Mouse (Mus musculus) liver, embryonic 18 days (tissue): ENCODE measurements around the gene Tomm40l. TPM values are rescaled to one million over a fixed set of nuclear protein-coding genes. Genes with fewer than 3 reads are reported as not detected.

Source experiments
- polyA plus RNA-seq: library from polyadenylated mRNA; depleted of rRNA; stranded (reverse); fragments of >200 nt; gene quantifications from 2 replicates; pipeline ENCODE4 v1.2.3, GENCODE M21; 2012; rRNA removed

The Tomm40l gene
- 8.5 and 9.6 TPM in 2 replicates for polyA plus RNA-seq

DNA sequence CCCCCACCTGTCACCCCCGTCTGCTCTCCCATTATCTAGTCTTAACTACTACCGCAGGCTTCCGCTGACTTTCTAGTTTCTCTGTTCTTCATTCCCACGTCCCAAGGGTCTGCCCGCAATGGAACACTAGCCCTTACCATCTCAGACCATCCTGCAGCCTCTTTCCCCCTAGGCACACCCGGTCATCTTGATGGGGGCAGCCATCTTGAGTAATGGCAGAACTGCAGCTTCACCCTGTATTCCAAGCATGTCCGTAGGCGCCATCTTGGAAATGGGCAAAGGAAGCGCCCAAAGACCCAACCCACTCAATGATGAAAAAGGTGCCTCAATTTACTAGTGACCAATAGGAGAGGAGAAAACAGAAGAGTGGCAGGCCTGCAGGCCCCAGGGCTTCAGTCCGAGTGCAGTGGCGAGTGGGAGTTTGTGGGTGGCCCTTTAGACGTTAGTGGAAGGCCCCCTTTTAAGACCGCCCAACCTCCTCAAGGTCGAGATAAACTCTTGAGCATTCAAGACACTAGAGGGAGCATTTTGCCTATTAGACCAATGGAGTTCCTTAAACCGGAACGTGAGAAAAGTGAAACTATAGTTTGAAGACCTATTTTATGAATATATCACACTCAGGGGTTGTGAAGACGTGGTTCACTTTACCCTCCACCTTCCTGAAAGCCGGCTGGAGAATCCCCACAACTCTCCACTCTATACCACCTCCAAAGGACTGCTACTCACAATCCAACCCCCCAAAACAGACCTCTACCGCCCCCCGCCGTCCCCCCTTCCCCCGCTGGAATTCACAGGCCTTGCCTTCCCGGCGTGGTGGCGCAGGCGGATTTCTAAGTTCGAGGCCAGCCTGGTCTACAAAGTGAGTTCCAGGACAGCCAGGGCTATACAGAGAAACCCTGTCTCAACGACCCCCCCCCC is at the start of gene Tomm40l:
Gene Tomm40l, minus strand, starts transcription at position 277 of the 918 bp plus-strand sequence.

DNA sequence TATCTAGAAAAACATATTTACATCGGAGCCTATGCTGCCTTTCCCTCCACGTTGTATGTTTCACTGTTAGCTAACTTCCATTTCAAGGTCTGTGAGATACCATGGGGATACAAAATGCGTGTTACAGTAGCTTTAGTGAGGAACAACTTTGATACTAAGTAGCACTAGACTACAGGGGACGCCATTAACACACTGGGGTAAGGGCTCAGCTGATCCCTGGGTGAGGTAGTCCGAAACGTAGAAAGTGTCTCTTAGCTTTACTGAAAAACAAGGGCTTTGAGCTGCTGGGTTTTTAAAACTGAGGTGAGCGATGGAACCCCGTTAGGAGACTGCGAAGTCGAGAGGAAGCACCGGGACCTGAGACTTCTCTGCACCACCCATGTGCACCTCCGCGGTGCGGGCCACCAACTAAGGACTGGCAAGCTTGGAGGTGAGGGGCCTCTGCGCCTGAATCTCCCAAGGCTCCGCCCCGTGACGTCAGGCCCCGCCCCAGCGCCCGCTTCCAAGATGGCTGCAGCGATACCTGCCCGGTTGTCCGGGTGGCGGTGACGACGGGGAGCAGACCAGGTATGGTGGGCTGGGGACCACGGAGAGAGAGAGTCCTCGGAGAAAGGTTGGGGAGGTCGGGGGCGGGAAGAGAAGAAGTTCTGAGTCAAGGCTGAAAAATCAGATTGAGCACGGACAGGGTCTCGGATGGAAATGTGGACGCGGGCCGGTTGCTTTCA is 47.7 kb upstream of the Tomm40l start, which contains the start of gene B4galt3:
Gene B4galt3, plus strand, starts transcription at position 481 of the 725 bp plus-strand sequence.

DNA sequence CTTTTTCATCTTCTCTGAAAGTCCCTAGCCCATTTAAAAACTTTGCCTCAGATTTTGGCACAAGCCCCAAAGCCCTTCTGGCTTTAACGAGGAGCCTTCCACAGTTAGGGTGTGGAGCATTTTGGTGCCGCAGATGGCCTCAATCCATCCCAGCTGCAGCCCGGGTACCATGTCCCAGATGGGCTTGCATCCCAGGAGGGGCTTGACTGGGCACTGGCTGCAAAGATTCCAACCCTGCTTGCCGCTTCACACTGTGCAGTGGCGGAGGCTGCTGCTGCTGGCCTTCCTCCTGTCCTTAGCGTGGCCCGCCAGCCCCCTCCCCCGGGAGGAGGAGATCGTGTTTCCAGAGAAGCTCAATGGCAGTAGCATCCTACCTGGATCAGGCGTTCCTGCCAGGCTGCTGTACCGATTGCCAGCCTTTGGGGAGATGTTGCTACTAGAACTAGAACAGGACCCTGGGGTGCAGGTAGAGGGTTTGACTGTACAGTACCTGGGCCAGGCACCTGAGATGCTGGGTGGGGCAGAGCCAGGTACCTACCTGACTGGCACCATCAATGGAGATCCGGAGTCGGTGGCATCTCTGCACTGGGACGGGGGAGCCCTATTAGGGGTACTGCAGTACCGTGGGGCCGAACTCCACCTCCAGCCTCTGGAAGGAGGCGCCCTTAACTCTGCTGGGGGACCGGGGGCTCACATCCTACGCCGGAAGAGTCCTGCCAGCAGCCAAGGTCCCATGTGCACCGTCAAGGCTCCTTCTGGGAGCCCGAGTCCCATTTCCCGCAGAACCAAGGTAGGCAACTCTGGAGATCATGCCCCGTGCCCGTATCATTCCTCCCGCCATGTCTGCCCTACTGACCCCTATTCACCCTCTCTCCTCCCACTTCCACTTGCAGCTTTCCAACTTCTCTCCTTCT is 28.6 kb upstream of the Tomm40l start, which contains the start of gene Ndufs2:
Gene Ndufs2, minus strand, starts transcription at position 709 of the 914 bp plus-strand sequence.

DNA sequence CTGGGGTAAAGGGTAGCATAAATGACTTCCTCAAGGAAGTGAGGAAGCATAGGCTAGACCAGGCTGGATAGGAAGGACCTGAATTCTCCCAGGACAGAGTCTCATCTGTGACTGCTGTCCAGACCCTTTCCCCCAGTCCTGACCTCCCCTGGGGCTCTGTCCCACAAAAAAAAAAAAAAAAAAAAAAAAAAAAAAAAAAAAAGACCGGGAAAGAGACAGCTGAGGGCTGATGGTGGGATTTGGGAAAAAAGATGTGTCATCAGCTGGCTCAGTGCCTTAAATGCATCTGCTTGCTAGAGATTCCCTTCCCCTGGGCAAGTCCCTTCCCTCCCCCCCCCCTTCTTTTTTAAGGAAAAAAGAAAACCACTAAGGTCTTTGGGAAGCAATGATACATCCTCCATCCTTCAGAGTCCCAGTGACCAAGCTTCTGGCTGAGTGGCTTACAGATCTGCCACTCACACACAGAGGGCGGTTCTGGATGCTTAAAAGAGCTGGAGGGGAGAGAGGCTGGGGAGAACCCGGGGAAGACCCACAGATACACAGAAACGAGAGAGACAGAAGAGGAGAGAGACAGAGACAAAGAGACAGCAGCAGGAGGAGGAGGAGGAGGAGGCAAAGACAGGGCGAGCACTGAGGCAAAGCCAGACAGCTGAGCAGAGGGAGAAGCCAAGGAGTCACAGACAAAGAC is 27.7 kb upstream of the Tomm40l start, which contains the start of gene Adamts4:
Gene Adamts4, plus strand, starts transcription at position 509 of the 688 bp plus-strand sequence.

DNA sequence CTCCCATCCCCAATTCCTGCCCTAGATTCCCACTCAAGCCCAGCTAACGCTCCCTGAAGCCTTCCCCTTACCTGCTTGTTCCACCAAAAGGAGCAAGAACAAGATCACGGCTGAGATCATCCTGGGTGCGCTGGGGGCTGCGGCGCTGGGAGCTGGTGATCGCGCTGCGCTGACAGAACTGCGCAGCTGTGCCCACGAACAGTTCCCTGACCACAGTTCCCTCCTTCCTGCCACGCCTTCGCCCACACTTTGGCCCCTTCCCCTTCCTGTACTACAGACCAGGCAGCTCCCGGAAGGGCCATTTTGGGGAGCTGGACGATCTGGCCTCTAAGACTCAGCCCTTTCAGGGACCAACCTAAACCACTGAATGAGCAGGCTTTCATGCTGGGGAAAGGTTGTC is 11.8 kb upstream of the Tomm40l start, which contains the start of gene Fcer1g:
Gene Fcer1g, minus strand, starts transcription at position 240 of the 400 bp plus-strand sequence.

DNA sequence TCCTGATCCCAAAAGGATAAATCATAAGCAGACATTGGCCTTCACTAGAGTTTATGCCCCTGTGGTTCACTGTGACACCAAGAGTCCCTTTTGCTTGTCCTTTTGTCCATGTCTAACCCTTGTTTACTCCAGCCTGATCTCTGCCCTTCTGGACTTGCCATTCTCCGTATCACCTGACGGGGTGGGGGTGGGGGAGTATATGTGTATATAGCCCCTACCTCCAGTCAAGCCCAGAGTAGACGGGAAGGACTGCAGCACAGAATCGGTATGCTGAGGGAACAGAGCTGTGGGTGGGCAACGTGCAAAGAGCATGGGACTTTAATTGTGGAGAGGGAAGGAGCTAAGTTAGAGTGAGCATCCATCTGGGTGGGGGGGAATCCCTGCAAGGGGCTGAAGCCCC is 2.5 kb upstream of the Tomm40l start, which contains the start of gene Apoa2:
Gene Apoa2, plus strand, starts transcription at position 198 of the 400 bp plus-strand sequence.

DNA sequence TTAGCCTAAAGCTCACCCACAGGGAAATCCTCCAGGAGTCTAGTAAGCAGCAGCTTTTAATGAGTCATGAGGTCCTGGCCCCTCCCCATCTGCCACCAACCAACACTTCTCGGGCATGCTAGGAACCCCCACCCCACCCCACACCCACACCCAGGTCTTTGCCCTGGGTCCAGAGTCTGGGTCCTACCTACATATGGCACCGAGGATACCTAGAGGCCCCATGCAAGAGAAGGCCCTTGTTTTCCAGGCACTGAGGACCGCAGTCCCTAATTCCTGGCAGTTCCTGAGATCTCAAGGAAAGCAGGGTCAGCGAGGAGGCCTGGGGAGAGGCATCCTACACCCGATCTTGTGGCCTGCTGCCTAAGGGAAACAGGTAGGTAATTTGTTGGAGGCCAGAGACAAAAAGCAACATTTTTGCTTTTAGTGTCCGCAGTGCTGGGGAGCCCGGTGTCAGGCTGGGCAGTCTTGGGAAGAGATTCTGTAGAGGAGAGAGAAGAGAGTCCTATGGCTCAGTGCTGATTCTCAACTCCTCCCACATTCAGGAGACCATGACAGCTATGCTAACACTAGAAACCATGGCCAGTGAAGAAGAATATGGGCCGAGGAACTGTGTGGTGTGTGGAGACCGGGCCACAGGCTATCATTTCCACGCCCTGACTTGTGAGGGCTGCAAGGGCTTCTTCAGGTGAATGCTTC is 8.4 kb downstream of the Tomm40l start, which contains the start of gene Nr1i3:
Gene Nr1i3, plus strand, starts transcription at position 170 of the 696 bp plus-strand sequence.

DNA sequence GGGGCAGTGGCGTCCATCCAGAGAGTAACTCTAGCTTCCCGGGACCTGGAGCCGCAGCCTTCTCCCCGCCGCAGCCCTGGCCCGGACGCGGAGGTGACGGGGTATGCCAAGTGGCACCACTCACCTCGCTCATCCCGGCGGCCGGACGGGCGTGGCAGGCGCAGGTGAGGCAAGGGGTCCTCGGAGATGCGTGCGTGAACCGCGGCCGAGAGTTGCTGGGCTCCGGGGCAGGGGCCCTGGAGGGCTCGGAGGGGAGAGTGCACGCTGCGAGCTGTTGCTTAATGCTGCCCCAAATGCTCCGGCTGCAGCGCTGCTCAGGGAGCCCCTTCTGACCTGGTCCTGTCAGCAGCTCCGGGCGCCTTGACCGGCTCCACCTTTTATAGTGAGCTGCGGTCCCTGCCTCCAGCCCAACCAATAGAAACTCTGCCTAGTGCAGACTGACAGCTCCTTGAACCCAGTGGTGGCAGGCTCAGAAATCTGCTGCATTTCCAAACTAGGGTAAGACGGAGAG is 26.4 kb downstream of the Tomm40l start, which contains the start of gene Pcp4l1:
Gene Pcp4l1, minus strand, starts transcription at position 382 of the 511 bp plus-strand sequence.

Other genes with a start within 250 kb of the Tomm40l start
- gene Fcgr2b, start 246.0 kb downstream of the Tomm40l start, polyA plus RNA-seq, result 15.1 and 16.6 TPM in 2 replicates
- gene Fcgr4, start 203.6 kb downstream of the Tomm40l start, polyA plus RNA-seq, result 14.2 and 16.1 TPM in 2 replicates
- 39.4 and 40.8 TPM in 2 replicates for gene Fcgr3, start 157.6 kb downstream of the Tomm40l start, polyA plus RNA-seq
- gene Cfap126, start 108.6 kb downstream of the Tomm40l start, polyA plus RNA-seq, result 2.9 and 3.3 TPM in 2 replicates
- gene Sdhc, start 71.9 kb downstream of the Tomm40l start, polyA plus RNA-seq, result 184 and 192 TPM in 2 replicates
- gene Mpz, start 71.8 kb downstream of the Tomm40l start, polyA plus RNA-seq, result 0.12 and 0.14 TPM in 2 replicates
- gene Pcp4l1, start 26.2 kb downstream of the Tomm40l start, polyA plus RNA-seq, result 6.4 and 7.7 TPM in 2 replicates
- gene Nr1i3, start 8.5 kb downstream of the Tomm40l start, polyA plus RNA-seq, result 22.1 and 22.4 TPM in 2 replicates
- gene Apoa2, start 2.5 kb upstream of the Tomm40l start, polyA plus RNA-seq, result 8,837 and 9,746 TPM in 2 replicates
- 137 and 142 TPM in 2 replicates for gene Fcer1g, start 11.9 kb upstream of the Tomm40l start, polyA plus RNA-seq
- gene Adamts4, start 27.9 kb upstream of the Tomm40l start, polyA plus RNA-seq, result 0.38 and 0.57 TPM in 2 replicates
- gene Ndufs2, start 28.9 kb upstream of the Tomm40l start, polyA plus RNA-seq, result 88.9 and 92.7 TPM in 2 replicates
- 16.3 and 19.1 TPM in 2 replicates for gene B4galt3, start 47.8 kb upstream of the Tomm40l start, polyA plus RNA-seq
- gene Ppox, start 58.7 kb upstream of the Tomm40l start, polyA plus RNA-seq, result 93.0 and 104 TPM in 2 replicates
- gene Usp21, start 65.5 kb upstream of the Tomm40l start, polyA plus RNA-seq, result 16.0 and 16.9 TPM in 2 replicates
- 23.6 and 24.6 TPM in 2 replicates for gene Ufc1, start 72.5 kb upstream of the Tomm40l start, polyA plus RNA-seq
- 20.5 and 20.8 TPM in 2 replicates for gene Dedd, start 106.6 kb upstream of the Tomm40l start, polyA plus RNA-seq
- gene Nit1, start 123.1 kb upstream of the Tomm40l start, polyA plus RNA-seq, result 59.7 and 61.3 TPM in 2 replicates
- gene Pfdn2, start 123.2 kb upstream of the Tomm40l start, polyA plus RNA-seq, result 28.2 and 36.2 TPM in 2 replicates
- 0.13 and 0.22 TPM in 2 replicates for gene Klhdc9, start 138.3 kb upstream of the Tomm40l start, polyA plus RNA-seq
- 0.38 and 0.41 TPM in 2 replicates for gene Nectin4, start 147.6 kb upstream of the Tomm40l start, polyA plus RNA-seq
- gene Arhgap30, start 166.4 kb upstream of the Tomm40l start, polyA plus RNA-seq, result 6.1 and 6.7 TPM in 2 replicates
- 22.7 and 23.6 TPM in 2 replicates for gene Usf1, start 188.8 kb upstream of the Tomm40l start, polyA plus RNA-seq
- 4.3 and 5.4 TPM in 2 replicates for gene Tstd1, start 196.4 kb upstream of the Tomm40l start, polyA plus RNA-seq
- gene F11r, start 215.0 kb upstream of the Tomm40l start, polyA plus RNA-seq, result 32.6 and 33.7 TPM in 2 replicates